20 mouse cellular contexts compared by ENCODE assay signal in the genomic region with DNA sequence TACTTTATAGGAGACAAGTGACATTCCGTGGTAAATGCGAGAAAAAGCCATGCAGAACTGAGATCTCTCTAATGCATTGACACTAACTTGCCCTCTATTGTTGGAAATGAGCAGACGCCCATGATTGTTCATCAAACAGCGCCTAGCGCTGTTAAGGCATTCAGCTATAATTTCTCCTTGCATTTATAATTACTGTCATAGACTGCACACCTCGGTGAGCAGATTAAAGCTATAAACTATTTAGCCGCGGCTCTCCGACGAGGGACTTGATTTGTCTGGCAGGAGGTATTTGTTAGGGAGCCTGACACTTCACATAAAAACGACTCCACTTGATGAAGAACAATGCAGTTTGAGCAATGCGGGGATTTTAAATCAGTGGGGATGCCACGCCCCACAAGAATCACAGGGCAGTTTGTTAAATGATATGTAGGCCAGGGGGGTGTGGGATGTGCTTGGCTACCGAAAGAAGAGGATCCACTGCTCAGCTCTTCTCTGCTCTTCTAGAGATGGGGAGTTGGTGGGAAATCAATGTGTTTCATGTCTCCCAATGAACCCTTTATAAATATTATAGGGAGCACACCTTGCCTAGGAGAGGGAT.
DNase-seq lines count a peak whose midpoint lies in the region; ATAC-seq lines count a peak whose summit lies in the region.
"Had no signal": no experiment of that assay in that cellular context is flagged by ENCODE, and none has a peak within 500 bp of the region (broad histone marks: within the 10 kb centered on the region; RNA-seq: fewer than 3 reads in every experiment).

No protein-coding gene starts in this region.

- H3K36me3 ChIP-seq in kidney, embryonic 14.5 days (ENCODE audit: control insufficient read depth, insufficient read depth, low read length) = no peaks in the 10 kb centered on the region
- H3K36me3 ChIP-seq in kidney, embryonic 16.5 days (ENCODE audit: insufficient read depth, low read length) = no peaks in the 10 kb centered on the region
- no peaks in the 10 kb centered on the region for H3K36me3 ChIP-seq in forebrain, embryonic 16.5 days (ENCODE audit: control insufficient read depth, insufficient read depth)
- no peaks in the 10 kb centered on the region for H3K36me3 ChIP-seq in neural tube, embryonic 14.5 days (ENCODE audit: control insufficient read depth, insufficient read depth, low read length)
- H3K36me3 ChIP-seq in liver, embryonic 11.5 days (ENCODE audit: control insufficient read depth, insufficient read depth, low read length) = no peaks in the 10 kb centered on the region
- H3K36me3 ChIP-seq: embryonic facial prominence, embryonic 10.5 days; heart, embryonic 12.5 days; limb, embryonic 13.5 days; liver, embryonic 15.5 days had no signal

- H3K27ac ChIP-seq in kidney, embryonic 14.5 days (ENCODE audit: low read depth, low read length) = no peak overlapping the region
- H3K27ac ChIP-seq in kidney, embryonic 16.5 days (ENCODE audit: low read length) = no peak overlapping the region
- peak overlapping the region; percentile 66 for H3K27ac ChIP-seq in forebrain, embryonic 16.5 days (ENCODE audit: low read length)
- H3K27ac ChIP-seq in neural tube, embryonic 14.5 days (ENCODE audit: low read depth, low read length) = peak overlapping the region; percentile 69
- H3K27ac ChIP-seq in liver, embryonic 11.5 days (ENCODE audit: low read depth, low read length) = no peak overlapping the region
- H3K27ac ChIP-seq: embryonic facial prominence, embryonic 10.5 days; limb, embryonic 13.5 days; liver, embryonic 15.5 days had no signal

- H3K4me3 ChIP-seq in kidney, embryonic 14.5 days (ENCODE audit: low read length) = no peak overlapping the region
- no peak overlapping the region for H3K4me3 ChIP-seq in kidney, embryonic 16.5 days (ENCODE audit: low read length)
- no peak overlapping the region for H3K4me3 ChIP-seq in forebrain, embryonic 16.5 days (replicated peaks; ENCODE audit: low read length)
- no peak overlapping the region for H3K4me3 ChIP-seq in neural tube, embryonic 14.5 days (ENCODE audit: low read depth, low read length)
- no peak overlapping the region for H3K4me3 ChIP-seq in liver, embryonic 11.5 days (ENCODE audit: low read depth, low read length)
- H3K4me3 ChIP-seq: embryonic facial prominence, embryonic 10.5 days; heart, embryonic 12.5 days; limb, embryonic 13.5 days; liver, embryonic 15.5 days; myocyte had no signal

- ATAC-seq in kidney, embryonic 14.5 days (ENCODE audit: low FRiP score, low TSS enrichment) = peak; percentile 55; the same call in 1 of the 2 replicates
- no peak for ATAC-seq in kidney, embryonic 16.5 days (ENCODE audit: low FRiP score, low TSS enrichment)
- peak; percentile 75 for ATAC-seq in forebrain, embryonic 16.5 days
- peak; percentile 71 for ATAC-seq in neural tube, embryonic 14.5 days (ENCODE audit: low read depth)
- ATAC-seq in liver, embryonic 11.5 days (replicated peaks; ENCODE audit: low FRiP score) = no peak
- ATAC-seq: intestine, postnatal 0 days; lung, postnatal 0 days; Patski had no signal

- no peaks in the 10 kb centered on the region for H3K27me3 ChIP-seq in kidney, embryonic 14.5 days (ENCODE audit: control insufficient read depth, insufficient read depth, low read length)
- H3K27me3 ChIP-seq in kidney, embryonic 16.5 days (ENCODE audit: insufficient read depth, low read length) = no peaks in the 10 kb centered on the region
- H3K27me3 ChIP-seq in forebrain, embryonic 16.5 days (replicated peaks; ENCODE audit: control insufficient read depth, insufficient read depth, low read length) = no peaks in the 10 kb centered on the region
- no peaks in the 10 kb centered on the region for H3K27me3 ChIP-seq in neural tube, embryonic 14.5 days (ENCODE audit: control insufficient read depth, insufficient read depth, low read length)
- H3K27me3 ChIP-seq in liver, embryonic 11.5 days (replicated peaks; ENCODE audit: control insufficient read depth, insufficient read depth, low read length) = no peaks in the 10 kb centered on the region
- H3K27me3 ChIP-seq: heart, embryonic 12.5 days; limb, embryonic 13.5 days; liver, embryonic 15.5 days; Patski had no signal

- WGBS in kidney, embryonic 14.5 days = 24% methylated on average over 14 of the region's 14 CpGs
- 19% methylated on average over 14 of the region's 14 CpGs for WGBS in kidney, embryonic 16.5 days
- 12% methylated on average over 14 of the region's 14 CpGs for WGBS in forebrain, embryonic 16.5 days
- WGBS in neural tube, embryonic 14.5 days = 10% methylated on average over 14 of the region's 14 CpGs
- WGBS in liver, embryonic 11.5 days = 75% methylated on average over 14 of the region's 14 CpGs

- no peaks in the 10 kb centered on the region for H3K9me3 ChIP-seq in kidney, embryonic 14.5 days (ENCODE audit: control insufficient read depth, low read length)
- no peaks in the 10 kb centered on the region for H3K9me3 ChIP-seq in kidney, embryonic 16.5 days (ENCODE audit: low read length)
- no peaks in the 10 kb centered on the region for H3K9me3 ChIP-seq in forebrain, embryonic 16.5 days (ENCODE audit: control insufficient read depth, low read length)
- H3K9me3 ChIP-seq in neural tube, embryonic 14.5 days (ENCODE audit: control insufficient read depth, low read length) = no peaks in the 10 kb centered on the region
- no peaks in the 10 kb centered on the region for H3K9me3 ChIP-seq in liver, embryonic 11.5 days (ENCODE audit: control insufficient read depth, low read length)
- H3K9me3 ChIP-seq: embryonic facial prominence, embryonic 10.5 days; heart, embryonic 12.5 days; limb, embryonic 13.5 days; liver, embryonic 15.5 days had no signal

- DNase-seq in mesoderm, embryonic 11.5 days (ENCODE audit: low read depth, low spot score) = peak; percentile 53
- no peak for DNase-seq in ovary, adult 18-20 months (ENCODE audit: low spot score)
- DNase-seq in liver, embryonic 11.5 days (ENCODE audit: low spot score) = no peak
- DNase-seq in yolk sac, embryonic 10.5 days (ENCODE audit: low spot score) = no peak
- DNase-seq: cerebellum, postnatal 25 days; kidney, postnatal 36 days; layer of hippocampus, adult 9-11 months; thymus, postnatal 4 days had no signal

- H3K4me2 ChIP-seq in kidney, embryonic 14.5 days (replicated peaks; ENCODE audit: low read depth, low read length) = no peak overlapping the region
- no peak overlapping the region for H3K4me2 ChIP-seq in kidney, embryonic 16.5 days (replicated peaks; ENCODE audit: low read depth, low read length)
- no peak overlapping the region for H3K4me2 ChIP-seq in forebrain, embryonic 16.5 days (ENCODE audit: low read length)
- no peak overlapping the region for H3K4me2 ChIP-seq in neural tube, embryonic 14.5 days (ENCODE audit: low read depth, low read length)
- no peak overlapping the region for H3K4me2 ChIP-seq in liver, embryonic 11.5 days
- H3K4me2 ChIP-seq: heart, embryonic 12.5 days; limb, embryonic 13.5 days; liver, embryonic 15.5 days had no signal

- no peak overlapping the region for H3K9ac ChIP-seq in kidney, embryonic 14.5 days (ENCODE audit: low read depth, low read length)
- no peak overlapping the region for H3K9ac ChIP-seq in kidney, embryonic 16.5 days (replicated peaks; ENCODE audit: low read length)
- no peak overlapping the region for H3K9ac ChIP-seq in forebrain, embryonic 16.5 days (replicated peaks; ENCODE audit: low read depth, low read length)
- H3K9ac ChIP-seq in neural tube, embryonic 14.5 days (replicated peaks; ENCODE audit: low read depth, low read length) = no peak overlapping the region
- H3K9ac ChIP-seq in liver, embryonic 11.5 days (ENCODE audit: low read depth, low read length) = no peak overlapping the region
- H3K9ac ChIP-seq: heart, embryonic 12.5 days; limb, embryonic 13.5 days; liver, embryonic 15.5 days had no signal

- 0 out of 2 replicates have a peak, but pooled peaks cover 4% of the 10 kb centered on the region for H3K4me1 ChIP-seq in kidney, embryonic 14.5 days (ENCODE audit: control insufficient read depth, insufficient read depth, low read length)
- no peaks in the 10 kb centered on the region for H3K4me1 ChIP-seq in kidney, embryonic 16.5 days (ENCODE audit: insufficient read depth, low read length)
- peaks cover 4% of the 10 kb centered on the region; the same call in 1 of the 2 replicates for H3K4me1 ChIP-seq in forebrain, embryonic 16.5 days (replicated peaks; ENCODE audit: control insufficient read depth, insufficient read depth, low read length)
- H3K4me1 ChIP-seq in neural tube, embryonic 14.5 days (ENCODE audit: control insufficient read depth, insufficient read depth, low read length) = peaks cover 17% of the 10 kb centered on the region
- no peaks in the 10 kb centered on the region for H3K4me1 ChIP-seq in liver, embryonic 11.5 days (replicated peaks; ENCODE audit: control insufficient read depth, insufficient read depth, low read length)
- H3K4me1 ChIP-seq: heart, embryonic 12.5 days; liver, embryonic 15.5 days had no signal

Comparison
In these comparisons a context has a peak if more than half of its experiments do, and no peak if none do; other contexts are left out.
1. ATAC-seq: peak in kidney, embryonic 14.5 days (single experiment), forebrain, embryonic 16.5 days (single experiment) and neural tube, embryonic 14.5 days (single experiment); none in kidney, embryonic 16.5 days (single experiment) and liver, embryonic 11.5 days (single experiment).
2. H3K27ac ChIP-seq: peak in forebrain, embryonic 16.5 days (single experiment) and neural tube, embryonic 14.5 days (single experiment); none in kidney, embryonic 14.5 days (single experiment), kidney, embryonic 16.5 days (single experiment) and liver, embryonic 11.5 days (single experiment).